Mouse (Mus musculus) CH12.LX (cell line): Measurements from ENCODE around the gene Smyd3. TPM values are rescaled to one million over a fixed set of nuclear protein-coding genes. Genes with fewer than 3 reads are reported as not detected.

Source experiments
- DNase-seq: peaks from one replicate; pipeline ENCODE4 v3.0.0-alpha.2; 2013; ENCODE audit errors: extremely low read depth
- H3K27ac ChIP-seq: 2 replicates; pipeline ENCODE4 v1.5.1; 2012; ENCODE audit warnings: low read depth, mild to moderate bottlenecking, control low read depth, moderate library complexity; ENCODE audit not compliant: insufficient read depth
- H3K27me3 ChIP-seq: replicated peaks from 2 replicates; pipeline ENCODE3; 2012; ENCODE audit warnings: inconsistent platforms
- H3K36me3 ChIP-seq, 2 experiments: replicated peaks in 1 of 2; 2 replicates each; pipeline versions ENCODE3 to v1.6.1; 2012; ENCODE audit warnings: inconsistent platforms in 1 of 2, low read length in 1 of 2, mild to moderate bottlenecking in 1 of 2, mixed read lengths in 1 of 2, moderate library complexity in 1 of 2; ENCODE audit not compliant: control insufficient read depth in 1 of 2, insufficient read depth in 1 of 2
- H3K4me1 ChIP-seq, 2 experiments: 2 replicates each; pipeline ENCODE4 v1.6.1; 2012; ENCODE audit warnings: inconsistent platforms in 1 of 2, moderate library complexity in 1 of 2; ENCODE audit not compliant: insufficient read depth in 2 of 2, control insufficient read depth in 1 of 2
- H3K4me2 ChIP-seq: 2 replicates; pipeline ENCODE4 v1.6.1; 2012; ENCODE audit warnings: low read depth, mild to moderate bottlenecking, control low read depth; ENCODE audit not compliant: poor library complexity, insufficient read depth, severe bottlenecking
- H3K4me3 ChIP-seq, 3 experiments: fragments of 150-350 bp in 1 of 3; sonication (generic) in 1 of 3; replicated peaks in 1 of 3; 2 replicates each; pipeline versions ENCODE3 to v1.5.1; 2011 to 2012; ENCODE audit warnings: low read depth in 2 of 3, low read length in 2 of 3, mild to moderate bottlenecking in 2 of 3, moderate library complexity in 2 of 3, control low read depth in 1 of 3, improper control_type of control experiment in 1 of 3, inconsistent platforms in 1 of 3, mixed read lengths in 1 of 3; ENCODE audit not compliant: poor library complexity in 1 of 3
- H3K79me2 ChIP-seq: replicated peaks from 2 replicates; pipeline ENCODE4 v1.6.1; 2012; ENCODE audit warnings: mild to moderate bottlenecking, moderate library complexity; ENCODE audit not compliant: control insufficient read depth, poor library complexity, insufficient read depth, severe bottlenecking; ENCODE audit errors: extremely low read depth
- H3K9ac ChIP-seq: 2 replicates; pipeline ENCODE4 v1.6.1; 2012; ENCODE audit warnings: low read depth, mild to moderate bottlenecking, control low read depth, moderate library complexity; ENCODE audit not compliant: insufficient read depth
- H3K9me3 ChIP-seq: replicated peaks from 2 replicates; pipeline ENCODE3; 2012; ENCODE audit warnings: low read length, inconsistent platforms, mixed read lengths
- CHD1 ChIP-seq: IDR thresholded peaks from 2 replicates; pipeline ENCODE4 v1.6.1; 2012; ENCODE audit warnings: low read depth, low read length, improper control_type of control experiment, inconsistent platforms
- CTCF ChIP-seq, 2 experiments: IDR thresholded peaks in 1 of 2; conservative IDR thresholded peaks in 1 of 2; 2 replicates each; pipeline ENCODE4 v1.5.1; 2011 to 2012; ENCODE audit warnings: low read depth in 2 of 2, low read length in 2 of 2, improper control_type of control experiment in 1 of 2, inconsistent platforms in 1 of 2, mild to moderate bottlenecking in 1 of 2, moderate library complexity in 1 of 2
- E2F4 ChIP-seq: IDR thresholded peaks from 2 replicates; pipeline ENCODE4 v1.6.1; 2011; ENCODE audit warnings: low read depth, low read length, improper control_type of control experiment; ENCODE audit not compliant: insufficient replicate concordance
- ELF1 ChIP-seq: IDR thresholded peaks from 2 replicates; pipeline ENCODE4 v1.6.1; 2014; ENCODE audit warnings: low read depth, mild to moderate bottlenecking, inconsistent platforms, low read length, improper control_type of control experiment
- ETS1 ChIP-seq: conservative IDR thresholded peaks from 2 replicates; pipeline ENCODE4 v1.6.1; 2012; ENCODE audit warnings: low read depth, mild to moderate bottlenecking, inconsistent platforms, low read length, improper control_type of control experiment, moderate library complexity
- JUN ChIP-seq: IDR thresholded peaks from 2 replicates; pipeline ENCODE4 v1.6.1; 2011; ENCODE audit warnings: low read depth, mild to moderate bottlenecking, low read length, improper control_type of control experiment, moderate library complexity; ENCODE audit not compliant: insufficient read depth
- MAFK ChIP-seq: IDR thresholded peaks from 2 replicates; pipeline ENCODE4 v1.6.1; 2011; ENCODE audit warnings: low read length, improper control_type of control experiment; ENCODE audit not compliant: insufficient replicate concordance
- PAX5 ChIP-seq: IDR thresholded peaks from 2 replicates; pipeline ENCODE4 v1.6.1; 2012; ENCODE audit warnings: low read length, inconsistent platforms, mixed read lengths
- POLR2AphosphoS2 ChIP-seq: IDR thresholded peaks from 2 replicates; pipeline ENCODE4 v1.6.1; 2011; ENCODE audit warnings: low read depth, low read length, improper control_type of control experiment
- RAD21 ChIP-seq: IDR thresholded peaks from 2 replicates; pipeline ENCODE4 v1.6.1; 2011; ENCODE audit warnings: low read depth, mild to moderate bottlenecking, low read length, improper control_type of control experiment, moderate library complexity
- RCOR1 ChIP-seq: conservative IDR thresholded peaks from 2 replicates; pipeline ENCODE4 v1.6.1; 2012; ENCODE audit warnings: low read depth, mild to moderate bottlenecking, inconsistent platforms, low read length, improper control_type of control experiment
- SIN3A ChIP-seq: IDR thresholded peaks from 2 replicates; pipeline ENCODE4 v1.6.1; 2012; ENCODE audit warnings: low read length, improper control_type of control experiment, inconsistent platforms
- SMC3 ChIP-seq: IDR thresholded peaks from 2 replicates; pipeline ENCODE4 v1.6.1; 2011; ENCODE audit warnings: low read depth, low read length, improper control_type of control experiment
- TBP ChIP-seq: conservative IDR thresholded peaks from 2 replicates; pipeline ENCODE4 v1.6.1; 2011; ENCODE audit warnings: low read depth, low read length, improper control_type of control experiment
- UBTF ChIP-seq: IDR thresholded peaks from 2 replicates; pipeline ENCODE4 v1.6.1; 2012; ENCODE audit warnings: low read depth, mild to moderate bottlenecking, inconsistent platforms, low read length, improper control_type of control experiment, moderate library complexity
- USF1 ChIP-seq: IDR thresholded peaks from 2 replicates; pipeline ENCODE4 v1.6.1; 2014; ENCODE audit warnings: low read depth, mild to moderate bottlenecking, inconsistent platforms, low read length, improper control_type of control experiment
- USF2 ChIP-seq: conservative IDR thresholded peaks from 2 replicates; pipeline ENCODE4 v1.6.1; 2011; ENCODE audit warnings: low read depth, low read length, improper control_type of control experiment
- dilution Hi-C: fragments of 300-500 bp; cut with MboI; formaldehyde crosslinking; loops from 2 replicates; pipeline ENCODE4 v1.14.3; 2020; ENCODE audit warnings: low sequenced_read_pairs; ENCODE audit not compliant: extremely low pct_unique_long_range_greater_than_20kb, extremely low pct_ligation_motif_present
- in situ Hi-C: fragments of 300-500 bp; cut with MboI; formaldehyde crosslinking; loops from 3 replicates; pipeline ENCODE4 v1.14.3; 2019; ENCODE audit warnings: low sequenced_read_pairs, low pct_ligation_motif_present, low pct_unique_long_range_greater_than_20kb, mixed read lengths
- polyA plus RNA-seq: library from polyadenylated mRNA; unstranded; fragments of >175 nt; gene quantifications from 2 replicates; pipeline ENCODE4 v1.2.1, GENCODE M21; 2012; ENCODE audit warnings: low read depth; ENCODE audit not compliant: insufficient read length
- total RNA-seq, 2 experiments: library from RNA; depleted of rRNA; stranded (reverse); fragments of 300-350 nt in 1 of 2; fragments of >200 nt in 1 of 2; gene quantifications; 2 replicates each; pipeline ENCODE4 v1.2.3; 2012 to 2014

The Smyd3 gene
- total and polyA plus RNA-seq, 3 experiments, result 11.4 to 12.5 (median 11.8) TPM

- TF ChIP-seq ELF1 (no peak), POLR2AphosphoS2 (no peak)
Measured at GRCm38 (mm10) chr1:179197821-179198516, 319.9 kb downstream of the Smyd3 start (continued).

GRCm38 (mm10) chr1:179197156-179197555, 320.7 kb downstream of the Smyd3 start:
- TF ChIP-seq TBP, result no peak
- TF ChIP-seq ETS1, result no peak
- TF ChIP-seq SIN3A, result no peak
- no peak for TF ChIP-seq USF2
- no peak for TF ChIP-seq POLR2AphosphoS2
- TF ChIP-seq USF1, result no peak
- TF ChIP-seq ELF1, result no peak
- TF ChIP-seq E2F4, result no peak
- TF ChIP-seq PAX5, result no peak
- no peak for TF ChIP-seq CHD1
- TF ChIP-seq UBTF, result no peak

GRCm38 (mm10) chr1:179196422-179196821, 321.4 kb downstream of the Smyd3 start:
- H3K27ac ChIP-seq, result no peak overlapping the region
- no peaks in the 10 kb centered on the region for H3K9me3 ChIP-seq
- no peak for DNase-seq
- H3K27me3 ChIP-seq, result no peaks in the 10 kb centered on the region
- H3K79me2 ChIP-seq, result no peaks in the 10 kb centered on the region
- no peak overlapping the region for H3K4me3 ChIP-seq
- H3K36me3 ChIP-seq, result no peaks in the 10 kb centered on the region
- in situ Hi-C loops (no loop called here), dilution Hi-C loops (no loop called here)
- no peak overlapping the region for H3K4me2 ChIP-seq
- TF ChIP-seq ETS1 (no peak), MAFK (no peak), RCOR1 (no peak), POLR2AphosphoS2 (no peak), SMC3 (peak; percentile 46), CTCF (conservative IDR thresholded peaks at IDR 0.05 in 1 of 2, IDR thresholded peaks at IDR 0.05 in 1 of 2; ENCODE audit: low read depth in 2 of 2, low read length in 2 of 2) (peak in 1 of 2 experiments; percentile 53; a peak in 2 of 4 replicates), JUN (no peak), USF1 (no peak), RAD21 (peak; percentile 37), SIN3A (no peak)
- no peak overlapping the region for H3K9ac ChIP-seq
- no peaks in the 10 kb centered on the region for H3K4me1 ChIP-seq

More at GRCm38 (mm10) chr1:179197156-179197555, 320.7 kb downstream of the Smyd3 start:
- H3K9ac ChIP-seq, result no peak overlapping the region
- no peak overlapping the region for H3K4me2 ChIP-seq
- H3K9me3 ChIP-seq, result no peaks in the 10 kb centered on the region
- in situ Hi-C loops, result no loop called here
- dilution Hi-C loops, result no loop called here
- H3K4me1 ChIP-seq, result no peaks in the 10 kb centered on the region
- no peak overlapping the region for H3K4me3 ChIP-seq
- no peaks in the 10 kb centered on the region for H3K27me3 ChIP-seq
- H3K27ac ChIP-seq, result no peak overlapping the region
- H3K36me3 ChIP-seq, result no peaks in the 10 kb centered on the region
- DNase-seq, result no peak
- no peaks in the 10 kb centered on the region for H3K79me2 ChIP-seq
